Mouse (Mus musculus) cerebellum, adult 2 months (tissue): ENCODE measurements at regions not wholly inside any gene's neighbourhood (a gene's known extent, or its start where the extent isn't known, plus 50 kb on each side); places are given as distances from the start of the nearest gene placed in this dataset.

Source experiments
- CTCF ChIP-seq: fragments of 200-500 bp; IDR thresholded peaks from 2 replicates; pipeline ENCODE4 v1.5.1; 2011; ENCODE audit warnings: low read depth, mild to moderate bottlenecking, control low read depth, low read length, moderate library complexity, borderline replicate concordance; ENCODE audit not compliant: insufficient read depth
- POLR2A ChIP-seq: fragments of 200-500 bp; IDR thresholded peaks from 2 replicates; pipeline ENCODE4 v1.6.1; 2011; ENCODE audit warnings: low read length, control low read depth, borderline replicate concordance; ENCODE audit not compliant: insufficient read depth

DNA sequence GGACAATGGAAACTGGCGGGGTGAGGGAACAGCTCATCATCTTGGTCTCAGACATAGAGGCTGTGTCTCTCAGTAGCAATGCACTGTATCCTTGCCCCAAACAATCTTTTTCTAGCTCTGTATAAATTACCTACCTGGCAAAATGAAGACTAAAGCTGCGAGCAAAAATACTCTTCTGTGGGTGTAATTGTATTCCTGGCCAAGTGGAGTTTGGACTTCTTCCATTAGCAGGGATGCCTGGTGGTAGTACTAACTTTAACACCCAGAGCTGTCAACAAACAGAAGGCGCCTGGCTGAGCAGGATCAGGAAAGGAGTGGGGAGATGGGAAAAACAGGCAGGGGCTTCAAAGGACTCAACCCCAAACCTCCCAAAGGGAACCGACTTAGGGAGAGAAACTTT lies 73.2 kb downstream of the Cetn3 start:
- TF ChIP-seq POLR2A (no peak), CTCF (no peak)
